Mouse (Mus musculus) intestine, postnatal 0 days (tissue): ENCODE data around the gene Rflna. TPM values are rescaled to one million over a fixed set of nuclear protein-coding genes. Genes with fewer than 3 reads are reported as not detected.

Source experiments
- ATAC-seq: fragments of 200-750 bp; cut with Nextera tagmentation; 2 replicates; pipeline ENCODE4 v1.8.0; 2017; ENCODE audit warnings: mild to moderate bottlenecking, moderate TSS enrichment, moderate library complexity
- H3K27ac ChIP-seq: fragments of 300-500 bp; sonication (generic); 2 replicates; pipeline ENCODE4 v1.5.1; 2014; ENCODE audit warnings: mild to moderate bottlenecking, low read depth, low read length, moderate library complexity
- H3K27me3 ChIP-seq: fragments of 300-500 bp; sonication (generic); replicated peaks from 2 replicates; pipeline ENCODE4 v1.6.1; 2014; ENCODE audit warnings: low read length, mixed read lengths; ENCODE audit not compliant: control insufficient read depth, insufficient read depth
- H3K36me3 ChIP-seq: fragments of 300-500 bp; sonication (generic); 2 replicates; pipeline ENCODE4 v1.6.1; 2014; ENCODE audit warnings: mild to moderate bottlenecking, moderate library complexity; ENCODE audit not compliant: control insufficient read depth, insufficient read depth
- H3K4me1 ChIP-seq: fragments of 300-500 bp; sonication (generic); replicated peaks from 2 replicates; pipeline ENCODE4 v1.6.1; 2014; ENCODE audit warnings: antibody characterized with exemption, low read length, mixed read lengths; ENCODE audit not compliant: control insufficient read depth, insufficient read depth
- H3K4me2 ChIP-seq: fragments of 300-500 bp; sonication (generic); replicated peaks from 2 replicates; pipeline ENCODE4 v1.6.1; 2014; ENCODE audit warnings: low read depth, mild to moderate bottlenecking, moderate library complexity
- H3K4me3 ChIP-seq: fragments of 300-500 bp; sonication (generic); 2 replicates; pipeline ENCODE4 v1.5.1; 2014; ENCODE audit warnings: low read depth, low read length
- H3K9ac ChIP-seq: fragments of 300-500 bp; sonication (generic); 2 replicates; pipeline ENCODE4 v1.6.1; 2014; ENCODE audit warnings: mild to moderate bottlenecking, low read depth, low read length
- H3K9me3 ChIP-seq: fragments of 300-500 bp; sonication (generic); 2 replicates; pipeline ENCODE4 v1.6.1; 2016; ENCODE audit warnings: mixed run types; ENCODE audit not compliant: control insufficient read depth
- CTCF ChIP-seq: sonication (generic); IDR thresholded peaks from 2 replicates; pipeline ENCODE4 v1.5.1; 2016; ENCODE audit warnings: low read depth, mild to moderate bottlenecking, control low read depth, antibody characterized with exemption, moderate library complexity
- WGBS: fragments of 180-500 bp; shearing (Covaris S2); extraction: QIAGEN DNeasy Blood & Tissue Kit; methylation state at CpG from one replicate; pipeline ENCODE4 v1.1.7; 2014; 5-methylcytosine and 5-hydroxymethylcytosine counted together
- polyA plus RNA-seq: library from polyadenylated mRNA; unstranded; fragments of >200 nt; fragmentation: Nextera tagmentation; extraction: Ambion mirVana; gene quantifications from 2 replicates; pipeline ENCODE4 v1.2.1, GENCODE M21; 2015

Gene Rflna
- polyA plus RNA-seq, 1 experiment from 2014 or later, result 1.7 TPM

DNA sequence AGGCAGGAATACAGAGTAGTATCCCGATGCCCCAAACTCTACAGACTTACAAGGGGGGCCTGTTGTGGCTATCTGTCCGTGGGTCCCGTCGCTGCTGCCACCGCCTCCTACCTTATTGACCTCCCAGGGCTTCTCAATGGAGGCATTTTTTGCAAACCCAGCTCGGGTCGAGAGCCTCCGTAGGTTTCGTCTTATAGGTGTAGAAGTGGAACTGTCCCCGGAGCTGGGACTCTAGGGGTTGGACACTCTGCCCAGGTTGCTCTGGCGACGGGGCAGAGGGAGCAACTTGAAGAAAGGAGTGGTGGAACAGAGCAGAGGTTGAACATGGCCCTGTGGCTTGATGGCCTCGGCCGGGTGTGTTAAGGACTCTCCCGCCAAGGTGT, 843 bp downstream of the Rflna start:
- 9% methylated on average over 15 of the region's 15 CpGs for WGBS
- H3K9me3 ChIP-seq, result no peaks in the 10 kb centered on the region
- no peak overlapping the region for H3K9ac ChIP-seq
- peak overlapping the region; percentile 66 for H3K4me2 ChIP-seq
- H3K27ac ChIP-seq, result no peak overlapping the region
- 0 out of 2 replicates have a peak, but pooled peaks cover 7% of the 10 kb centered on the region for H3K4me1 ChIP-seq
- H3K27me3 ChIP-seq, result peaks cover 14% of the 10 kb centered on the region
- H3K4me3 ChIP-seq, result peak overlapping the region; percentile 33
- H3K36me3 ChIP-seq, result no peaks in the 10 kb centered on the region
- ATAC-seq, result 0 out of 2 replicates have a peak, but pooled peaks have one; percentile 8
- no peak for TF ChIP-seq CTCF

DNA sequence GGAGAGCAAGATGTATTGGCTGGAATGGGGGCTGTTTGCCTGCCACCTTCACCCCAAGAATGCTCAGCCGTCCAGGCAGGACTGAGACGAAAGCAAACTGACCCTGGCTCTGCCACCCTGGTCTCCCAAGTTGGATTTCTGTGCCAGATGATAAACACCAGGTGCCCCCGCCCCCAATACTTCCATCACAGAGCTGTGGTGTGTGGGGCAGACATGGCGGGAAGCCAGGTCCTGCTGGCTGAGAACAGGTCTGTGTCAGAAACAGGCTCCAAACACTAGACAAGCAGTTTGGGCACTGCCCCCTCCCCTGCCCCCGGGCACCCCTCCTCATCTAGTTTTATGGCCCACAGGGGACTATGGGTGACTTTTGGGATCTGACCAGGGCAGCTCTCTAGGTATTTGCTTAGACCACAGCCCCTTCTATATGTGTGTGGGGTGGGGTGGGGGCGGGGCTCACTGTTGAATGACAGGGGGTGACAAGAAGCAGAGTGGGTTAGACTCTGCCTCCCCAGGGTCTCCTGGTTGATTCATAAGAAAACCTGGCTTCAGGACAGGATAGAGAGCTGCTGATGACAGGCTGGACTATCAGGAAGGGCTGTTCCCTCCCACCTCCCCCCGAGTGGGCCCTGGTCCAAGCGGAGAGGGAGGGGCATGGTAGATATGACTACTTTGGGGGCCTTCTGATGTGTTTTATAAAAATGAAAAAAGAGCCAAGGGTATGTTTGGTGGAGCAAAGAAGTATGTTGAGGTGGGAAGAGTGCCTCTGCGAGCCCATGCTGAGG, 3.0 kb downstream of the Rflna start:
- TF ChIP-seq CTCF, result no peak
- 55% methylated on average over 9 of the region's 9 CpGs for WGBS
- Histone ChIP-seq H3K27ac (no peak overlapping the region), H3K4me3 (no peak overlapping the region), H3K9ac (no peak overlapping the region), H3K4me2 (no peak overlapping the region), H3K9me3 (no peaks in the 10 kb centered on the region), H3K27me3 (peaks cover 14% of the 10 kb centered on the region), H3K4me1 (0 out of 2 replicates have a peak, but pooled peaks cover 7% of the 10 kb centered on the region), H3K36me3 (no peaks in the 10 kb centered on the region)
- ATAC-seq, result no peak

DNA sequence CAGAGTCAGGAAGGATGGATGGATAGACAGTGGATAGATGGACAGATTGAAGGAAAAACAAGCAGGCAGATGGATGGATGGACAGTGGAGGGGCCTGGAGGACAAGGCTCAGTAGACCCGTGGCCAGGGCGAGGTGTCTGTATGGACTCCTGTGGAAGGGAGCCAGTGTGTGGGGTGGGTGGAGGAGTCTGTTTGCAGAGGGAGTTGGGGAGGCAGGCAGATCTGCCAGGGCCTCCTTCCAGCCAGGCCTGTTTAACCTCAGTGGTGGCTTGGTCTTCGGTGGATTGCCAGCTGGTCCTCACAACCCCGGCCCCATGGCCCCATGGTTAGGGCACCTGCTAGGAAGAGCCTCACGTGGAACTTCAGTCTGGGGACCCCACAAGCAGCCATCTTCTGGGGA, 3.9 kb downstream of the Rflna start:
- H3K4me1 ChIP-seq, result 0 out of 2 replicates have a peak, but pooled peaks cover 7% of the 10 kb centered on the region
- H3K27ac ChIP-seq, result no peak overlapping the region
- no peak overlapping the region for H3K9ac ChIP-seq
- ATAC-seq, result no peak
- H3K4me3 ChIP-seq, result no peak overlapping the region
- no peaks in the 10 kb centered on the region for H3K9me3 ChIP-seq
- WGBS, result 50% methylated on average over 5 of the region's 5 CpGs
- no peak overlapping the region for H3K4me2 ChIP-seq
- TF ChIP-seq CTCF, result no peak
- peaks cover 14% of the 10 kb centered on the region for H3K27me3 ChIP-seq
- H3K36me3 ChIP-seq, result no peaks in the 10 kb centered on the region

DNA sequence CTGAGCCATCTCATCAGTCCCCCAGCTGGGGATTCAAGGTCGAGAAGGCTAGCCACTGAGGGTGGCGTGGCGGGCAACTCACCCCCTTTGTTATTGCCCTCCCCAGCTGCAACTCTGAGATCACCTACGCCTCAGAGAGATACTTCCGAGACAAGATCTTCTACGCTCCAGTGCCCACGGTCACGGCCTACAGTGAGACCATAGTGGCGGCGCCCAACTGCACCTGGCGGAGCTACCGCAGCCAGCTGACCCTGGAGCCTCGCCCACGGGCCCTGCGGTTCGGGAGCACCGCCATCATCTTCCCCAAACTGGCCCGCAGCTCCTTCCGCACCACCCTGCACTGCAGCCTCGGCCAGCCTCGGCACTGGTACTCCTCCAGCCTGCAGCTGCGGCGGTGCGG, 8.1 kb downstream of the Rflna start:
- WGBS, result 91% methylated on average over 24 of the region's 24 CpGs
- no peak overlapping the region for H3K4me2 ChIP-seq
- no peak for ATAC-seq
- H3K9me3 ChIP-seq, result no peaks in the 10 kb centered on the region
- no peaks in the 10 kb centered on the region for H3K4me1 ChIP-seq
- no peak overlapping the region for H3K27ac ChIP-seq
- peaks cover 20% of the 10 kb centered on the region; the same call in 1 of the 2 replicates for H3K36me3 ChIP-seq
- no peak overlapping the region for H3K9ac ChIP-seq
- no peak overlapping the region for H3K4me3 ChIP-seq
- H3K27me3 ChIP-seq, result no peaks in the 10 kb centered on the region
- TF ChIP-seq CTCF, result no peak

DNA sequence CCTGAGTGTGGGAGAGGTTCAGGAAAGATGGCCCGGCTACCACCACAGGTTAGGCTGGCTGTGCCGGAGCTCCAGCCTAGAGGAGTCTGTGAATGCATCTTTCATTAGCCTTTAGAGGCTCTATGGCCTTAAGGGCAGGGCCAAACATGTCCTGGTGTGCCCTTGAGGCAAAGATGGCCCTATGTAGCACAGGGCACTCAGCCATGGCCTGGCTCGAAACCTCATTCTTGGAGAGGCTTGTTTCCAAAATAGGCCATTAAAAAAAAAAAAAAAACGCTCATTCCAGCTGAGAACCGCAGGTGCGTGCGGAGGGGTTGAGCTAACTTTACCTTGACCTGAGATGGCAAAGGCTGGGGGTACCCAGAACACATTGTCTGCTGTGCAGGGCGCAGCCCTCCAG, 8.6 kb downstream of the Rflna start:
- 97% methylated on average over 8 of the region's 8 CpGs for WGBS
- Histone ChIP-seq H3K4me3 (no peak overlapping the region), H3K36me3 (peaks cover 24% of the 10 kb centered on the region; the same call in 1 of the 2 replicates), H3K9me3 (no peaks in the 10 kb centered on the region), H3K4me1 (no peaks in the 10 kb centered on the region), H3K27ac (no peak overlapping the region), H3K4me2 (no peak overlapping the region), H3K9ac (no peak overlapping the region), H3K27me3 (no peaks in the 10 kb centered on the region)
- TF ChIP-seq CTCF, result no peak
- no peak for ATAC-seq

DNA sequence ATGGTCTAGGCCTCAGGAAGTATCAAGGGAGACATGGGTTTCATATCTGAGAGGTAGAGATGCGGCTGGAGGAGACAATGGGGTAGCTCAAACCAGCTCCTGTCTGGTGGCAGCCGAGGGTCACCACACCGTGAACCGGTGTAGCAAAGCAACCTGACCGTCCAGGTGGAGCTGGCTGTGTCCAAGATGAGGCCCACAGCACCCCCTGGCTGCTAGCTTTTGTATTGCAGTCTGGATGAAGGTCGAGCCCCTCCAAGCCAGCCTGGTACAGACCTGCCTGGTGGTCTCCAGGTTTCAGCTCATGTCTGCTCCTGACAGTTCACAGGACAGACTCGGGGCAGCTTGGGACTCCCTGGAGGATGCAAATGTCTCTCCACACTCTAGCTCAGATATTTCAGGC, 11.5 kb downstream of the Rflna start:
- H3K4me2 ChIP-seq, result no peak overlapping the region
- no peak overlapping the region for H3K4me3 ChIP-seq
- H3K36me3 ChIP-seq, result peaks cover 52% of the 10 kb centered on the region
- no peak overlapping the region for H3K27ac ChIP-seq
- no peak for ATAC-seq
- H3K9me3 ChIP-seq, result no peaks in the 10 kb centered on the region
- no peaks in the 10 kb centered on the region for H3K4me1 ChIP-seq
- WGBS, result 51% methylated on average over 7 of the region's 7 CpGs
- TF ChIP-seq CTCF, result peak; percentile 85
- no peaks in the 10 kb centered on the region for H3K27me3 ChIP-seq
- no peak overlapping the region for H3K9ac ChIP-seq
